Mouse (Mus musculus) forebrain, embryonic 16.5 days (tissue): ENCODE results near the gene Asb16. TPM values are rescaled to one million over a fixed set of nuclear protein-coding genes. Genes with fewer than 3 reads are reported as not detected.
A peak's percentile ranks its signal among the peaks of the same experiment; 100 is the strongest.

Source experiments
- ATAC-seq: fragments of 200-750 bp; cut with Nextera tagmentation; 2 replicates; pipeline ENCODE4 v1.8.0; 2017; ENCODE audit warnings: mild to moderate bottlenecking, moderate library complexity
- H3K27ac ChIP-seq: fragments of 300-500 bp; sonication (generic); 2 replicates; pipeline ENCODE4 v1.5.1; 2014; ENCODE audit warnings: low read length, control low read depth
- H3K27me3 ChIP-seq: fragments of 300-500 bp; sonication (generic); replicated peaks from 2 replicates; pipeline ENCODE4 v1.6.1; 2014; ENCODE audit warnings: low read length; ENCODE audit not compliant: control insufficient read depth, insufficient read depth
- H3K36me3 ChIP-seq: fragments of 300-500 bp; sonication (generic); 2 replicates; pipeline ENCODE4 v1.6.1; 2014; ENCODE audit not compliant: control insufficient read depth, insufficient read depth
- H3K4me1 ChIP-seq: fragments of 300-500 bp; sonication (generic); replicated peaks from 2 replicates; pipeline ENCODE4 v1.6.1; 2014; ENCODE audit warnings: low read length; ENCODE audit not compliant: control insufficient read depth, insufficient read depth
- H3K4me2 ChIP-seq: fragments of 300-500 bp; sonication (generic); 2 replicates; pipeline ENCODE4 v1.6.1; 2014; ENCODE audit warnings: mild to moderate bottlenecking, low read length, control low read depth
- H3K4me3 ChIP-seq: fragments of 300-500 bp; sonication (generic); replicated peaks from 2 replicates; pipeline ENCODE4 v1.5.1; 2014; ENCODE audit warnings: mild to moderate bottlenecking, low read length, control low read depth
- H3K9ac ChIP-seq: fragments of 300-500 bp; sonication (generic); replicated peaks from 2 replicates; pipeline ENCODE4 v1.6.1; 2014; ENCODE audit warnings: low read depth, low read length, control low read depth
- H3K9me3 ChIP-seq: fragments of 300-500 bp; sonication (generic); 2 replicates; pipeline ENCODE4 v1.6.1; 2016; ENCODE audit warnings: low read length; ENCODE audit not compliant: control insufficient read depth
- WGBS: fragments of 180-500 bp; shearing (Covaris S2); extraction: QIAGEN DNeasy Blood & Tissue Kit; methylation state at CpG from one replicate; pipeline ENCODE4 v1.1.7; 2014; 5-methylcytosine and 5-hydroxymethylcytosine counted together
- polyA plus RNA-seq: library from polyadenylated mRNA; unstranded; fragments of >200 nt; fragmentation: Nextera tagmentation; extraction: Ambion mirVana; gene quantifications from 2 replicates; pipeline ENCODE4 v1.2.1, GENCODE M21; 2015

Asb16 gene
- polyA plus RNA-seq, 1 experiment from 2014 or later: not detected

DNA sequence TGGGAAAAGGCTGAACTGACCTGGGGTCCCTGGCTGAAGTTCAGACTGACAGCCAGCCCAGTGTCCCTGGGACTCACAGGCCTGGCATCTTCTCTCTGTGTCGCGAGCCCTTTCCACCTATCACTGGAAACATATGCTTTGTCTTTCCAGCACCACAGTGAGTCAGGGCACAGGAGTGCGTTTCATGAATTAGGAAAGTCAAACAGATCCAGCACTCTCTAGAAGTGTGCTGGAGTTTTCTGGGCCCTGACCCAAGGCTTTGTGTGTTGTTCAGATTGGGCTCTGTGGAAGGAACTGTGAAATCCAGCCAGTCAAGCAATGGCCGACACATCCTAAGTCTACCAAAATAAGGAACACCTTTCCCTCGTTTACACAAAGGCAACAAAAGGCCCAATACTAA, 43.3 kb upstream of the Asb16 start:
- Histone ChIP-seq H3K9me3 (no peaks in the 10 kb centered on the region), H3K27me3 (no peaks in the 10 kb centered on the region), H3K36me3 (no peaks in the 10 kb centered on the region), H3K9ac (no peak overlapping the region), H3K4me2 (no peak overlapping the region; the same call in 1 of the 2 replicates), H3K4me1 (peaks cover 65% of the 10 kb centered on the region), H3K4me3 (no peak overlapping the region), H3K27ac (no peak overlapping the region)
- ATAC-seq: no peak
- 57% methylated on average over 5 of the region's 5 CpGs for WGBS

GRCm38 (mm10) chr11:102226067-102226978, 42.2 kb upstream of the Asb16 start:
- Histone ChIP-seq H3K9me3 (no peaks in the 10 kb centered on the region), H3K9ac (peak overlapping the region; percentile 85), H3K27ac (peak overlapping the region; percentile 93), H3K36me3 (no peaks in the 10 kb centered on the region), H3K4me1 (peaks cover 65% of the 10 kb centered on the region), H3K4me2 (peak overlapping the region; percentile 83), H3K4me3 (peak overlapping the region; percentile 62), H3K27me3 (no peaks in the 10 kb centered on the region)
- 61% methylated on average over 12 of the region's 12 CpGs for WGBS
- no peak for ATAC-seq

DNA sequence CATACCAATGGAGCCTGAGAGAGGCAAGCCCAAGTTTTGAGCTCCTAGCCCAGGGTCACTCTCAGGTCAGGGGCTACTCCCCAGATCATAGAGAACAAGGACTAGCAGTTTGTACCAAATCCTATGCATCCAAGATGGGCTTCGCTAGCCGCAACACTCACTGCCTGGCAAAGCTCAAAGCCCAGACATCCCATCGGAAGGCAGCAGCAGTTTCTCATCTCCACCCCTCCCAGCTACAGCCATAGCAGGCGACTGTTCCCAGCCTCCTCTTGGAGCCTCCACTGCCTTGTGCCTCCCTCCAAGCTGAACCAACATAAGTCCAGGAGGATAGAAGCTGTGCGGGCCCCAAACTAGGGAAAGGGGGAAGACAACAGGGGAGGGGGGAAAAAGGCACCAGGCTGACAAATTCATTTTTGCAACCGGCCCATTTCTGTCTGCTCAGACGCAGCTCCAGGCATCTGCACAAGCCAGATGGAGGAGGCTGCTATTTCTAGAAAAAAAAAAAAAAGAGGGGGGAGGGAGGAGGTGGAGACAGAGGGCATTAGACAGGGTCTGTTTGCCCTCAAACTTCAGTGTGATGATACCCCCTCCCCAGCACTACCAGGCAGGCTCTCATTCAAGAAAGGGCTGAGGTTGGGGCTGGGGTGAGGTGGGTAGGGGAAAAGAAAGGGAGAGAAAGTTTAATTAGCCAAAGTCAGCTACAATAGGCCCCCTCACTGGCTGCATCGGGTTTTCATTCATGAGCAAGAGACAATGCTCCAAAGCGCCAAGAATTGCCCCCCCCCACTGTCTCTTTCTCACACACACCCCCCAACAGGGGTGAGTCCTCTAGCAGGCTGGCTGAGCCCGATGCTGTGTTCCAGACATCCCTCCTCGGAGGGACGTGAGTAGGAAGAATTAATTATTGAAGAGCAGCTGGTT, 41.0 kb upstream of the Asb16 start:
- whole genome bisulfite sequencing: 5% methylated on average over 12 of the region's 12 CpGs
- peak overlapping the region; percentile 85 for H3K9ac ChIP-seq

DNA sequence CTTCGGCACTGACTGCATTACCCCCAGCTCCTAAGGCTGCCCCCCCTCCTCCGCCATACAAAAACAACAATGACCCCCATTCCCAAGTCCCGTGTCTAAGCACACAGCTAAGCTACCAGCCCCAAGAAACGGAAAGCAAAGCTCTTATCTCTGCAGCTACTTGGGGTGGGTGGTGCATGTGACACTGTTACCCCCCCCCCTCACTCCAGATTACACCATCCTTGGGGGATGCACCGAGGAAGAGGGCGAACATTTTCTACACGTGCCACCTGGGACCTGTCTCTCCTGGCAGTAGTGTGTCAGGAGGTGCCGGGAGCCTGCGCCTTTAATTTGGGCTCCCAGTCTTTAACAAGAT, 40.4 kb upstream of the Asb16 start:
- Histone ChIP-seq H3K27me3 (no peaks in the 10 kb centered on the region), H3K4me3 (peak overlapping the region; percentile 62), H3K27ac (peak overlapping the region; percentile 93), H3K36me3 (no peaks in the 10 kb centered on the region), H3K9me3 (no peaks in the 10 kb centered on the region), H3K4me2 (peak overlapping the region; percentile 83), H3K4me1 (peaks cover 63% of the 10 kb centered on the region), H3K9ac (peak overlapping the region; percentile 85)
- 5% methylated on average over 9 of the region's 9 CpGs for WGBS
- ATAC-seq: peak; percentile 9; the same call in 1 of the 2 replicates

More for the DNA sequence above, 41.0 kb upstream of the Asb16 start:
- H3K27ac ChIP-seq: peak overlapping the region; percentile 93
- H3K4me2 ChIP-seq: peak overlapping the region; percentile 83
- H3K4me1 ChIP-seq: peaks cover 65% of the 10 kb centered on the region
- H3K27me3 ChIP-seq: no peaks in the 10 kb centered on the region
- peak; percentile 37 for ATAC-seq
- no peaks in the 10 kb centered on the region for H3K36me3 ChIP-seq
- peak overlapping the region; percentile 62 for H3K4me3 ChIP-seq
- H3K9me3 ChIP-seq: no peaks in the 10 kb centered on the region

- WGBS: 10% methylated on average over 7 of the region's 7 CpGs
- Histone ChIP-seq H3K9ac (peak overlapping the region; percentile 85), H3K27me3 (no peaks in the 10 kb centered on the region), H3K4me2 (peak overlapping the region; percentile 83), H3K4me3 (peak overlapping the region; percentile 62), H3K9me3 (no peaks in the 10 kb centered on the region), H3K27ac (peak overlapping the region; percentile 93), H3K36me3 (no peaks in the 10 kb centered on the region), H3K4me1 (peaks cover 59% of the 10 kb centered on the region)
- no peak for ATAC-seq
These were observed 39.8 kb upstream of the Asb16 start for GRCm38 (mm10) chr11:102228646-102229268.

DNA sequence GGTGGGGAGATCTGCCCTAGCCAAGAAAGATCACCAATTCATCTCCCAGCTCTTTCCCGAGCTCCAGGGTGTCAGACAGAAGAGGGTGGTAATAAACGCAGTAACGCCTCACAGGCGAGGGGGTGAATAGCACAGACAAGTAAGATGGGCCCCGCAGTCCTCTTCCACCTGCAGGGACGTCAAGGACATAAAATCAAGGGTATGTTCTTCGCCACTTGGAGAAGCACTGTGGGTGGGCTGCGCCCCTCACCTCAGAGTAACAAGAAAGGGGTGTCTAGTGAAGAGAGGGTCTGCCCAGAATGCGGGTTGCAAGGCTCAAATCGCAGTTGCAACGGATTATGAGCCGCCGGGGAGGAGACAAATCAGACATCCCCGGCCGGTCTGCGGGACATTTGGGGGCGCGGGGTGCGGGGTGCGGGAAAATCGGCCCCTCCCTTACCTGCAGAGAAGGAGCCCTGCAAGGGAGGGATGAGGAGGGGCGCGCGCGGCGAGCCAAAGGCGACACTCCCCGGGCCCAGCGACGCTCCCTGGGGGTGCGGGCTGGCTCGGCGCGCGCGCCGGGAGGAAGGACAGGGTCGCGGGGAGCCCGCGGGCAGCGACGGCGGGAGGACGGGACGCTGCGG, 39.1 kb upstream of the Asb16 start:
- H3K4me1 ChIP-seq: peaks cover 52% of the 10 kb centered on the region

DNA sequence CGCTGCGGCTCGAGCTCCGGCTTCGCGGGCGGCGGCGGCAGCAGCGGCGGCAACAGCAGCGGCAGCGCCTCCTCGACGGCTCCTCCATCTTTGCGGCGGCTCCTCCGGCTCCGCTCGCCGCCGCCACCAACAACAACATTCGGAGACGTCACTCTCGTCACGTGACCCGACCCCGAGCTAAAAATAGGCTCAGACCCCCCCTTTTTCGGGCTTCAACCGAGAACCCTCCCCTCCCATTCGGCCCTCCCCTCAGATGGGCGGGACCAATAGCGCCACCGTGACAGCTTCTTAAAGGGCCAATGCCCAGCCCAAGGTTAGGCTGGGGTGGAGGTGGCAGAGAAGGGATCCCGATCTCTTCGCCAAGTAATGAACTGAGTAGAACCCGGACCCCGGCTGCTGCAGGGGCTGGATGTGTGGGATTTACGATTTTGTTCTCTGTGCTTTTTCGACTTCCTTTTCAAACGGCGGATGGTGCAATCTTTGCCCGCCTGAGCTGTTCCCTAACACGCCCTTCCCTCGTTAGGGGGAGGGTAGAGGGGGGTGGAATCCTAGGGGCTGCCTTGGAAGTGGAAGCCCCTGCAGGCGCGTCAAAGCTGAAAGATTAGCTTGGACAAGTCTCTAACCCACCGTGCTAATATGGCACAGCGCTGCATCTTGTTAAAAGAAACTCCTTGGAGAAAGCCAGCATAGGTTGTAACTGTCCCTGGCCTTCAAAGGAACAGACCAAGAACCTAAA, 38.4 kb upstream of the Asb16 start, which contains the start of gene Hdac5:
TSS of gene Hdac5 (minus strand) at position 161 of the 736 bp plus-strand sequence.
- Histone ChIP-seq H3K9ac (peak within 1 kb of the TSS; percentile 85), H3K4me2 (peak within 1 kb of the TSS; percentile 83), H3K27me3 (no peaks in the 10 kb centered on the region), H3K36me3 (no peaks in the 10 kb centered on the region), H3K4me1 (peaks cover 45% of the 10 kb centered on the region), H3K4me3 (peak within 1 kb of the TSS; percentile 62), H3K27ac (peak within 1 kb of the TSS; percentile 93), H3K9me3 (no peaks in the 10 kb centered on the region)
- ATAC-seq: peak; percentile 84
- under 1% methylated on average over 48 of the region's 49 CpGs for WGBS

More for the DNA sequence above, 39.1 kb upstream of the Asb16 start:
- WGBS: under 1% methylated on average over 47 of the region's 47 CpGs
- no peaks in the 10 kb centered on the region for H3K9me3 ChIP-seq
- H3K27ac ChIP-seq: peak overlapping the region; percentile 93
- H3K4me3 ChIP-seq: peak overlapping the region; percentile 62
- H3K9ac ChIP-seq: peak overlapping the region; percentile 85
- no peaks in the 10 kb centered on the region for H3K36me3 ChIP-seq
- no peaks in the 10 kb centered on the region for H3K27me3 ChIP-seq
- H3K4me2 ChIP-seq: peak overlapping the region; percentile 83
- peak; percentile 38 for ATAC-seq

DNA sequence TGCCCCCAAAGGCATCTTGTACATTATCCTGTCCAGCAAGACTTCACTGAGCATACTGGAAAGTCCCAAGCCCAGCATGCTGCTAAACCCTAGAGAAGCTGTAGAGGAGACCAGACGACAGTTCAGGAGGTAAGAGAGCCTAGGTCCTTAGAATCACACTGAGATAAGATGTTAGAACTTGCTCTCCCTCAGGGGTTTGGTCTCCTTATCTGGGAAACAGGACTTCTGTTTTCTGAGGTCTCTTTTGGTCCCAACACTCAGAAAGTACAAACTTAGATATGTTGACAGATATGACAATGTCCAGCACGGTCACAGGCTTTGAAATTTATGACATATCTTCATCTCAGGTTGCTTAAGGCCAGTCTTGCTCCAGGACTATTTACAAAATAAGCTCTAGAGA, 32.5 kb upstream of the Asb16 start:
- Histone ChIP-seq H3K4me3 (no peak overlapping the region), H3K27me3 (no peaks in the 10 kb centered on the region), H3K4me2 (no peak overlapping the region), H3K27ac (no peak overlapping the region), H3K9ac (no peak overlapping the region), H3K4me1 (no peaks in the 10 kb centered on the region), H3K9me3 (no peaks in the 10 kb centered on the region), H3K36me3 (no peaks in the 10 kb centered on the region)
- 76% methylated on average over 2 of the region's 2 CpGs for WGBS
- no peak for ATAC-seq
